Mouse (Mus musculus) midbrain, postnatal 0 days (tissue): ENCODE results near the gene Spred1. TPM values are rescaled to one million over a fixed set of nuclear protein-coding genes. Genes with fewer than 3 reads are reported as not detected.

Experiments
- ATAC-seq: fragments of 200-750 bp; cut with Nextera tagmentation; 2 replicates; pipeline ENCODE4 v1.8.0; 2017; ENCODE audit warnings: moderate number of reproducible peaks, mild to moderate bottlenecking, moderate TSS enrichment, moderate library complexity; ENCODE audit not compliant: low FRiP score
- DNase-seq: peaks from one replicate; pipeline ENCODE4 v3.0.0-alpha.2; 2015; ENCODE audit warnings: low spot score
- H3K27ac ChIP-seq: fragments of 300-500 bp; sonication (generic); 2 replicates; pipeline ENCODE4 v1.5.1; 2014; ENCODE audit warnings: low read depth, mild to moderate bottlenecking, low read length, mixed read lengths
- H3K27me3 ChIP-seq: fragments of 300-500 bp; sonication (generic); 2 replicates; pipeline ENCODE4 v1.6.1; 2014; ENCODE audit warnings: low read length, control low read depth, mixed read lengths; ENCODE audit not compliant: insufficient read depth
- H3K36me3 ChIP-seq: fragments of 300-500 bp; sonication (generic); 2 replicates; pipeline ENCODE4 v1.6.1; 2014; ENCODE audit warnings: low read length, control low read depth, mixed read lengths; ENCODE audit not compliant: insufficient read depth
- H3K4me1 ChIP-seq: fragments of 300-500 bp; sonication (generic); 2 replicates; pipeline ENCODE4 v1.6.1; 2014; ENCODE audit warnings: mild to moderate bottlenecking, control low read depth, antibody characterized with exemption, low read length, mixed read lengths; ENCODE audit not compliant: insufficient read depth
- H3K4me2 ChIP-seq: fragments of 300-500 bp; sonication (generic); 2 replicates; pipeline ENCODE4 v1.6.1; 2014; ENCODE audit warnings: low read depth, mild to moderate bottlenecking, low read length, mixed read lengths; ENCODE audit not compliant: poor library complexity, severe bottlenecking
- H3K4me3 ChIP-seq: fragments of 300-500 bp; sonication (generic); 2 replicates; pipeline ENCODE4 v1.5.1; 2014; ENCODE audit warnings: low read depth, mild to moderate bottlenecking, low read length, moderate library complexity
- H3K9ac ChIP-seq: fragments of 300-500 bp; sonication (generic); replicated peaks from 2 replicates; pipeline ENCODE4 v1.6.1; 2014; ENCODE audit warnings: mild to moderate bottlenecking, low read length, moderate library complexity, mixed read lengths; ENCODE audit not compliant: poor library complexity, severe bottlenecking
- H3K9me3 ChIP-seq: fragments of 300-500 bp; sonication (generic); 2 replicates; pipeline ENCODE4 v1.6.1; 2016; ENCODE audit warnings: low read length, control low read depth
- CTCF ChIP-seq: IDR thresholded peaks from 2 replicates; pipeline ENCODE4 v1.5.1; 2016; ENCODE audit warnings: antibody characterized with exemption, mild to moderate bottlenecking
- WGBS: fragments of 180-500 bp; shearing (Covaris S2); extraction: QIAGEN DNeasy Blood & Tissue Kit; methylation state at CpG from one replicate; pipeline ENCODE4 v1.1.7; 2014; 5-methylcytosine and 5-hydroxymethylcytosine counted together
- polyA plus RNA-seq: library from polyadenylated mRNA; unstranded; fragments of >200 nt; fragmentation: Nextera tagmentation; extraction: Ambion mirVana; gene quantifications from 2 replicates; pipeline ENCODE4 v1.2.1, GENCODE M21; 2015
- total RNA-seq: library from RNA; depleted of rRNA; stranded (reverse); fragments of >200 nt; gene quantifications from 2 replicates; pipeline ENCODE4 v1.2.3, GENCODE M21; 2014

The Spred1 gene
- total and polyA plus RNA-seq, 2 experiments from 2014 or later = 12.9 to 46.7 TPM

DNA sequence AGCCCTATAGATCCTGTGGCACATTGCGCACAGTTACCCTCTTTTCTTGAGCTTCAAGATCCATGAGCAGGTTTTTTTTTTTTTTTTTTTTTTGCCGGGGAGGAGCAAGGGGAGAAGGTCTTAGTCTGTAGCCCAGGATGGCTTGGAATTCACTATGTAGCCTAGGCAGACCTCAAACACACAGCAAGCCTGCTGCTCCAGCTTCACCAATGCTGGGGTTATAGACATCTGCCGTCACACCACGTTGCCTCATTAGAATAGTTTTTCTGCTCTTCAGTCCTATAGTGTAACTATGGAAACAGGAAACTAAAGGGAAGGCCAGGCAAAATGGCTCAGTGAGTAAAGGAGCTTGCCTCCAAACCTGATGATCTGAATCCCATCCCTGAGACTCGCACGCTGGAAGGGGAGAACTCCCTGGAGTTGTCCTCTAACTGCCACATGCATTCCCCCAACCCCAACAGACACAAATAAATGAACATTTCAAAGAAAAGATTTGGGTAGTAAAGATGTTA lies 10.8 kb upstream of the Spred1 start:
- Histone ChIP-seq H3K4me3 (no peak overlapping the region), H3K27ac (no peak overlapping the region), H3K36me3 (no peaks in the 10 kb centered on the region), H3K9me3 (no peaks in the 10 kb centered on the region), H3K4me2 (no peak overlapping the region), H3K27me3 (no peaks in the 10 kb centered on the region), H3K9ac (no peak overlapping the region), H3K4me1 (no peaks in the 10 kb centered on the region)
- WGBS = 43% methylated on average over 6 of the region's 6 CpGs
- DNase-seq = no peak
- no peak for ATAC-seq
- TF ChIP-seq CTCF = no peak

GRCm38 (mm10) chr2:117113262-117113661 lies 7.9 kb upstream of the Spred1 start:
- H3K27ac ChIP-seq = no peak overlapping the region
- ATAC-seq (no peak), DNase-seq (no peak)
- no peaks in the 10 kb centered on the region for H3K36me3 ChIP-seq
- H3K4me1 ChIP-seq = no peaks in the 10 kb centered on the region
- H3K9me3 ChIP-seq = no peaks in the 10 kb centered on the region
- 83% methylated on average over 2 of the region's 2 CpGs for WGBS
- no peak overlapping the region for H3K4me2 ChIP-seq
- TF ChIP-seq CTCF = no peak
- H3K27me3 ChIP-seq = no peaks in the 10 kb centered on the region
- H3K9ac ChIP-seq = no peak overlapping the region
- H3K4me3 ChIP-seq = no peak overlapping the region

DNA sequence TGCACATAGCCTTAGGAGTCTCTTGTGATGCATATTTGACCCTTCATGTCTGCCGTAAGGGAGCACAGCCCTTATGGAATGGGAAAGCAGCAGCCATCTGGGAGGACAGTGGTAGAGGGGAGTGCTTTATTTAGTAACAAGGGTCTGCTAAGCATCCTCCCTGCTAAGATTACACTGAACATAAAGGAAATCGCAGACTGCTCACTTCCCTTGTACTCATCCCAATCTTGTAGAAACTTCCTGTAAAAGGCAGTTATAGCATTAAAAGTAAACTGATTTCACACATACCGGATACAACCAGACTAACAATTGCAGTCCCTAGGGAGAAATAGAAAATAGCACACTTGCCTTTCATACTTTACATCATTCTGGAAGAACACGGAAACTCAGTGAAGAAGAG lies 7.4 kb upstream of the Spred1 start:
- H3K4me2 ChIP-seq = no peak overlapping the region
- no peak overlapping the region for H3K27ac ChIP-seq
- no peak for DNase-seq
- no peak overlapping the region for H3K9ac ChIP-seq
- H3K9me3 ChIP-seq = no peaks in the 10 kb centered on the region
- TF ChIP-seq CTCF = no peak
- ATAC-seq = no peak
- WGBS = 57% methylated on average over 4 of the region's 4 CpGs
- no peaks in the 10 kb centered on the region for H3K36me3 ChIP-seq
- H3K4me3 ChIP-seq = no peak overlapping the region
- H3K27me3 ChIP-seq = no peaks in the 10 kb centered on the region
- no peaks in the 10 kb centered on the region for H3K4me1 ChIP-seq

GRCm38 (mm10) chr2:117118516-117118915 lies 2.7 kb upstream of the Spred1 start:
- no peak overlapping the region for H3K9ac ChIP-seq
- no peak overlapping the region for H3K4me2 ChIP-seq
- ATAC-seq = no peak
- H3K4me3 ChIP-seq = no peak overlapping the region
- H3K27ac ChIP-seq = no peak overlapping the region
- TF ChIP-seq CTCF = no peak
- H3K27me3 ChIP-seq = no peaks in the 10 kb centered on the region
- H3K36me3 ChIP-seq = no peaks in the 10 kb centered on the region
- no peaks in the 10 kb centered on the region for H3K4me1 ChIP-seq
- DNase-seq = peak; percentile 52
- no peaks in the 10 kb centered on the region for H3K9me3 ChIP-seq
- 55% methylated on average over 2 of the region's 2 CpGs for WGBS

DNA sequence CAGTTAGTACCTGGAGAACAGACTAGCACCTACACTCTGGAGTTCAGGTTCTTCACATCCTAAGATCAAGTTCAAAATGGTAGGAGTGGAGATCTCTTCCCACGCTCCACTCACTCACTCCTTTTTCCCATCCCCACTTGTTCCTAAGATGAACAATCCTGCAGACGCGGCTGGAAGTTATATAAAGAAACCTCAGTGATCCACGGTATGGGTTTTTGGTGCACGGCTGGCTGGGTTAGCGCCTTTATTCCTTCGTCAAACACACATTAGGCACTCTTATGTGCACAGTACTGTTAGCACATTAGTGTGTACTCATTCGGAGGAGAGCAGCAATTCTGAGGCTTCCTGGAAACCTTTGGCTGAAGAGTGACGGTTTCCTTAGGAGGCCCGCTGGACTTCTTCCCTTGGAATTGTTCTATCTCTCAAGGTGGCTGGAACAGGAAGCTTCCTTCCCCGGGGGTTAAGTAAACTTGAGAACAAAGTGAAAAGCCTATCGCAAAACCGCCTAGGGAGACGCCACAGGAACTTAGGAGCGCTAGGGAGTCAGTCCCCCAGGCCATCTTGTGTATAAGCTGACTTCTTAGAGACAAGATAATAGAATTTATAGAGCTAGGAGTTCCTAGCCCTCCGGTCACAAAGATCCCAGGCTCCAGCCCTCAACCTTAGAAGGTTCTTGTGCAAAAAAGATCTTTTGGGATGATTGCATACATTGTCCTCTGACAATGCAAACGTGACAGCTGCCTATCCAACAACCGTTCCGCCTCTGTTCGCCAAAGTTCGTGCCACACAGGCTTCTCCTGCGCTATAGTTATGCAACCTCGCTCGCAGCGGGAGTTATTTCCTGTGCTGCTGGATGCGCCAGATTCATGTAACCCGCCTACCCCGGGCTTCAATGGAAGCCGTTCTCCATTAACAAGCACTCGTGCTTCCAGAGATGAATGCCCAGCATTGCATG lies 1.6 kb upstream of the Spred1 start:
- Histone ChIP-seq H3K27ac (peak overlapping the region; percentile 99), H3K27me3 (no peaks in the 10 kb centered on the region), H3K4me1 (no peaks in the 10 kb centered on the region), H3K4me2 (peak overlapping the region; percentile 68), H3K9ac (peak overlapping the region; percentile 99), H3K36me3 (no peaks in the 10 kb centered on the region), H3K4me3 (peak overlapping the region; percentile 96), H3K9me3 (no peaks in the 10 kb centered on the region)
- 3% methylated on average over 30 of the region's 30 CpGs for WGBS
- TF ChIP-seq CTCF = no peak
- DNase-seq = peak; percentile 88
- peak; percentile 36 for ATAC-seq
